Mouse (Mus musculus) midbrain, embryonic 15.5 days (tissue): ENCODE data around the gene Sympk. TPM values are rescaled to one million over a fixed set of nuclear protein-coding genes. Genes with fewer than 3 reads are reported as not detected.

ENCODE experiments used
- ATAC-seq: fragments of 200-750 bp; cut with Nextera tagmentation; replicated peaks from 2 replicates; pipeline ENCODE4 v1.8.0; 2017; ENCODE audit warnings: moderate TSS enrichment
- H3K27ac ChIP-seq: fragments of 300-500 bp; sonication (generic); 2 replicates; pipeline ENCODE4 v1.5.1; 2015; ENCODE audit warnings: mild to moderate bottlenecking, inconsistent platforms
- H3K27me3 ChIP-seq: fragments of 300-500 bp; sonication (generic); replicated peaks from 2 replicates; pipeline ENCODE4 v1.6.1; 2015; ENCODE audit warnings: inconsistent platforms
- H3K36me3 ChIP-seq: fragments of 300-500 bp; sonication (generic); replicated peaks from 2 replicates; pipeline ENCODE4 v1.6.1; 2015; ENCODE audit warnings: inconsistent platforms
- H3K4me1 ChIP-seq: fragments of 300-500 bp; sonication (generic); 2 replicates; pipeline ENCODE4 v1.6.1; 2015; ENCODE audit warnings: inconsistent platforms
- H3K4me2 ChIP-seq: fragments of 300-500 bp; sonication (generic); 2 replicates; pipeline ENCODE4 v1.6.1; 2015; ENCODE audit warnings: inconsistent platforms, mild to moderate bottlenecking, moderate library complexity
- H3K4me3 ChIP-seq: fragments of 300-500 bp; sonication (generic); 2 replicates; pipeline ENCODE4 v1.5.1; 2015; ENCODE audit warnings: mild to moderate bottlenecking, inconsistent platforms
- H3K9ac ChIP-seq: fragments of 300-500 bp; sonication (generic); 2 replicates; pipeline ENCODE4 v1.6.1; 2015; ENCODE audit warnings: mild to moderate bottlenecking, inconsistent platforms
- H3K9me3 ChIP-seq: fragments of 300-500 bp; sonication (generic); 2 replicates; pipeline ENCODE4 v1.6.1; 2016; ENCODE audit warnings: inconsistent platforms
- WGBS: fragments of 180-500 bp; shearing (Covaris S2); methylation state at CpG from one replicate; pipeline ENCODE4 v1.1.7; 2015; ENCODE audit warnings: mixed read lengths; 5-methylcytosine and 5-hydroxymethylcytosine counted together
- polyA plus RNA-seq: library from polyadenylated mRNA; unstranded; fragments of >200 nt; fragmentation: Nextera tagmentation; extraction: Ambion mirVana; gene quantifications from 2 replicates; pipeline ENCODE4 v1.2.1, GENCODE M21; 2015

The Sympk gene
- polyA plus RNA-seq, 1 experiment from 2014 or later = 32.7 TPM

DNA sequence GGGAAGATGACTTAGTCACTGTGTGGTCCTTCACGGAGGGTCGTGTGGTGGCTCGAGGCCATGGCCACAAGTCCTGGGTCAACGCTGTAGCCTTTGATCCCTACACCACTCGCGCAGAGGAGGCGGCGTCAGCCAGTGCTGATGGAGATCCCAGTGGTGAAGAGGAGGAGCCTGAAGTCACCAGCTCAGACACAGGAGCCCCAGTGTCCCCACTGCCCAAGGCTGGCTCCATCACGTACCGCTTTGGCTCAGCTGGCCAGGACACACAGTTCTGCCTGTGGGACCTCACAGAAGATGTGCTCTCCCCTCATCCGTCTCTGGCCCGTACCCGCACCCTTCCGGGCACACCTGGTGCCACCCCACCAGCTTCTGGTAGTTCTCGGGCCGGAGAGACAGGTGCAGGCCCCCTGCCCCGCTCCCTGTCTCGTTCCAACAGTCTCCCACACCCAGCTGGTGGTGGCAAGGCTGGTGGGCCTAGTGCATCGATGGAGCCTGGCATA lies 56.3 kb downstream of the Sympk start:
- WGBS = 91% methylated on average over 19 of the region's 19 CpGs
- Histone ChIP-seq H3K9me3 (no peaks in the 10 kb centered on the region), H3K27ac (no peak overlapping the region), H3K27me3 (peaks cover 3% of the 10 kb centered on the region; the same call in 1 of the 2 replicates), H3K4me1 (peaks cover 32% of the 10 kb centered on the region), H3K4me2 (no peak overlapping the region), H3K9ac (no peak overlapping the region), H3K4me3 (no peak overlapping the region), H3K36me3 (peaks cover 41% of the 10 kb centered on the region)
- no peak for ATAC-seq

DNA sequence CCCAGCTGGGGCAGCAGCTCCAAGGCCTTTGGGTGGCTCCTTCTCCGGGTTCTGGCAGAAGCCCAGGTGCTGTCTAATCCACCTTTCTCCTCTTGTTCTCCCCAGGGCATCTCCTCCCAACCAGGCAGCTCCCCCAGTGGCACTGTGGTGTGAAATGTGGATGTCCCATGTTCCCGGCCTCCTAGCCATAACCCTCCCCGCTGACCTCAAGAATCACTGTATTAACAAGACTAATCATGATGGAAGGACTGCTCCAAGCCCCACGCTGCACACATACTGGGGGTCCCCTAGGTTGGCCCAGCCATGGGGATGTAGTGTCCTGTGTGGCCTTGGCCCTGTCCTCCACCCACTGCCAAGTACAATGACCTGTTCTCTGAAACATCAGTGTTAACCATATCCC lies 58.0 kb downstream of the Sympk start:
- Histone ChIP-seq H3K36me3 (peaks cover 41% of the 10 kb centered on the region), H3K27me3 (peaks cover 3% of the 10 kb centered on the region; the same call in 1 of the 2 replicates), H3K9me3 (no peaks in the 10 kb centered on the region), H3K9ac (no peak overlapping the region), H3K4me2 (no peak overlapping the region), H3K27ac (no peak overlapping the region), H3K4me3 (no peak overlapping the region), H3K4me1 (peaks cover 30% of the 10 kb centered on the region)
- 87% methylated on average over 4 of the region's 4 CpGs for WGBS
- ATAC-seq = no peak

DNA sequence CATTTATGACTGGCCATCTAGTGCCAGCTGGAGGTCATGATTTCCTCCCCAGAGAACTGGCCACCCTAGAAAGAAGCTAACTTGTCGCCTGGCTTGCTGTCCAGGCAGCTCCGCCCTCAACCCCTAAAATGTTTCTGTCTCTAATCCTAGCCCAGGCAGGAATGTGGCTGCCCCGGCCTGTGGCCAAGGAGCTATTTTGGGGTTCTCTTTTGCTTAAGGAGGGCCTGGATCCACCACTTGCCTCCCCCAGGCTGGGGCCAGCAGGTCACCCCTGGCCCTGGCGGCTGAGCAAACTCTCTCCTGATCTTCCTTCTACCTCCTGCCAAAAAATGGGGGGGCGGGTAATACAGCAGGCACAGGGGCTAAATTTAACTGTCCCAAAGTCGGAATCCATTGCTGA lies 58.9 kb downstream of the Sympk start:
- no peak overlapping the region for H3K4me2 ChIP-seq
- H3K9me3 ChIP-seq = no peaks in the 10 kb centered on the region
- WGBS = 70% methylated on average over 6 of the region's 6 CpGs
- peaks cover 43% of the 10 kb centered on the region for H3K36me3 ChIP-seq
- ATAC-seq = no peak
- H3K4me3 ChIP-seq = no peak overlapping the region
- H3K27me3 ChIP-seq = peaks cover 3% of the 10 kb centered on the region; the same call in 1 of the 2 replicates
- peaks cover 21% of the 10 kb centered on the region; the same call in 1 of the 2 replicates for H3K4me1 ChIP-seq
- no peak overlapping the region for H3K27ac ChIP-seq
- no peak overlapping the region for H3K9ac ChIP-seq

DNA sequence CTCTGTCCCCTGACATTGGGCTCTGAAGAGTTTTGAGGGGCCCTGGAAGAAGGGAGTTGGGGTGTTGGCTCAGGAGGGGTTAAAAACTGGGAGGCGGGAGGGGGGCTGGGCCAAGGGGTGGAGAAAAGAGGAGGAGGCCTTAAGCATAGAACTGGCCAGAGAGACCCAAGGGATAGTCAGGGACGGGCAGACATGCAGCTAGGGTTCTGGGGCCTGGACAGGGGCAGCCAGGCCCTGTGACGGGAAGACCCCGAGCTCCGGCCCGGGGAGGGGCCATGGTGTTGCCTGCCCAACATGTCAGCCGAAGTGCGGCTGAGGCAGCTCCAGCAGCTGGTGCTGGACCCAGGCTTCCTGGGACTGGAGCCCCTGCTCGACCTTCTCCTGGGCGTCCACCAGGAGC lies 59.5 kb downstream of the Sympk start, which contains the start of gene Dmpk:
Dmpk (plus strand) TSS at position 149 of the 400 bp plus-strand sequence.
- H3K4me2 ChIP-seq = no peak within 1 kb of the TSS
- peaks cover 19% of the 10 kb centered on the region; the same call in 1 of the 2 replicates for H3K4me1 ChIP-seq
- ATAC-seq = 0 out of 2 replicates have a peak, but pooled peaks have one; percentile 13
- no peaks in the 10 kb centered on the region for H3K9me3 ChIP-seq
- H3K36me3 ChIP-seq = peaks cover 39% of the 10 kb centered on the region
- H3K27ac ChIP-seq = no peak within 1 kb of the TSS
- no peak within 1 kb of the TSS for H3K4me3 ChIP-seq
- 50% methylated on average over 10 of the region's 10 CpGs for WGBS
- peaks cover 3% of the 10 kb centered on the region; the same call in 1 of the 2 replicates for H3K27me3 ChIP-seq
- no peak within 1 kb of the TSS for H3K9ac ChIP-seq

DNA sequence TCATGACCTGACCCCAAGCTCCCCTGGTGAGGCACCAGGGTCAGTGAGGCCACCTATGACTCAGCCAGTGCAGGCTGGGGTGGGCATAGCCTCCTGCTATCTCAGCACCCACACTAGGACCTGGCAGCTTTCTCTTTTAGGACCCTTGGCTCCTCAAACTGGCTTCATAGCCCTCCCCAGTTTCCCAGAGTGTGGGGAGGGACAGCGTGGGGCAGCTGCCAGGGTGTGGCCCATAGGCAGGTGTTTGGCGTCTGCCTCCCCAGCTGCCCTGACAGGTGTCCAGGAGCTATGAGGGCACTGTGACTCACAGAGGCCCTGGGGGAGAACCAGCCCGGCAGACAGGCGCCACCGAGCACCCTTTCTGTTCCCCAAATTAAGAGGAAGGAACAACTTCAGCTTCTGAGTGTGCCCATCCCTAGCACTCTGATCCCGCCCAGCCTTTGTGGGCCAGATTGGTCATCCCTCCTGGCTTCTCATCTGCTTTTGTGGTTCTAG lies 60.1 kb downstream of the Sympk start:
- Histone ChIP-seq H3K36me3 (peaks cover 33% of the 10 kb centered on the region), H3K27ac (no peak overlapping the region), H3K9me3 (no peaks in the 10 kb centered on the region), H3K27me3 (peaks cover 3% of the 10 kb centered on the region; the same call in 1 of the 2 replicates), H3K4me2 (no peak overlapping the region), H3K9ac (no peak overlapping the region), H3K4me1 (peaks cover 19% of the 10 kb centered on the region; the same call in 1 of the 2 replicates), H3K4me3 (no peak overlapping the region)
- WGBS = 82% methylated on average over 6 of the region's 6 CpGs
- ATAC-seq = no peak

DNA sequence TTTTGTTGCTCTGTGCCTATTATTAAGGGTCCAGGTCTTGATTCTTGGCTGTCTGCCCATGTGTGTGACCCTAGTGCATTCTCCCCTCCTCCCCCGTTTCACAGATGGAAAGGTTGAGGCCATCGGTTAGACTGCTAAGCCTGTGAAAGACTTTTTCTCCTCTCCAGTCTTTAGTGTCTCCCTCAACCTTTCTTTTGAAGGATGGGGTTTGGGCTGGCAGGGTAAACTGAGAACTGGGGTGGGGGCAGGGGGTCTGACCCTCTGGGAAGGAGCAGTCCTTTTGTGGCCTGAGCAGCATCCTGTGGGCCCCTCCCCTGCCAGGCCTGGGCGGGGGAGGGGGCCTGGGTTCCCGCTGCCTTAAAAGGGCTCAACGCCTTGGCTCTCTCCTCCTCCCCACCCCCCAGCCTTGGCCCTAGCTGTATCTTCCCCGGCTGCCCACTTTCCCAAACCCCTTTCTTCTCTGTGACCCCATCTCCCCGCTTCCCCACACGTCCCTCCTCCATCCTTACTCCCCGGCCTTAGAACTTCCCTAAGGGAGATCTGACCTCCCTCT lies 60.8 kb downstream of the Sympk start:
- ATAC-seq = no peak
- WGBS = 28% methylated on average over 9 of the region's 9 CpGs
- H3K9ac ChIP-seq = no peak overlapping the region

DNA sequence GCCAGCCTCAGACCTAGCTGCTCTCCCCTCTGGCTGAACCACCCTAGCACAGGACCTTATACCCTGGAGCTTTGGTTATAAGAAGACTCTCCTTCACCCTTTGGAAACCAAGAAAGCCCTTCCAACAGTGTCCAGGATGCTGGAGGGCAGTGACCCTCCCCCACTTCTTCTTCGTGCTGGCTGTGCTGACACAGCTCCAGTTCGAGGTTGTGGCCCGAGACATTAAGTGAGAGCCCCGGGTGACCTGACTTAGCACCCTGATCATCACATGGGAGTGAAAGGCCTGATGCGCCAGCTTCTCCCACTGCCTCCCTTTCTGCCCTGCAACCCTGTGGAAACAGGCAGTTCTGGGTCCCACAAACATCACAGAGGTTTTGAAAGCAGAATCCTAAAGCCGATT lies 61.3 kb downstream of the Sympk start:
- no peak overlapping the region for H3K27ac ChIP-seq
- peaks cover 28% of the 10 kb centered on the region for H3K36me3 ChIP-seq
- no peak overlapping the region for H3K4me2 ChIP-seq
- H3K27me3 ChIP-seq = peaks cover 3% of the 10 kb centered on the region; the same call in 1 of the 2 replicates
- ATAC-seq = no peak
- 14% methylated on average over 6 of the region's 6 CpGs for WGBS
- no peak overlapping the region for H3K4me3 ChIP-seq
- peaks cover 19% of the 10 kb centered on the region; the same call in 1 of the 2 replicates for H3K4me1 ChIP-seq
- no peaks in the 10 kb centered on the region for H3K9me3 ChIP-seq
- no peak overlapping the region for H3K9ac ChIP-seq

More for the DNA sequence above, 60.8 kb downstream of the Sympk start:
- Histone ChIP-seq H3K36me3 (peaks cover 31% of the 10 kb centered on the region), H3K4me2 (no peak overlapping the region), H3K27ac (no peak overlapping the region), H3K27me3 (peaks cover 3% of the 10 kb centered on the region; the same call in 1 of the 2 replicates), H3K4me1 (peaks cover 19% of the 10 kb centered on the region; the same call in 1 of the 2 replicates), H3K4me3 (no peak overlapping the region), H3K9me3 (no peaks in the 10 kb centered on the region)

DNA sequence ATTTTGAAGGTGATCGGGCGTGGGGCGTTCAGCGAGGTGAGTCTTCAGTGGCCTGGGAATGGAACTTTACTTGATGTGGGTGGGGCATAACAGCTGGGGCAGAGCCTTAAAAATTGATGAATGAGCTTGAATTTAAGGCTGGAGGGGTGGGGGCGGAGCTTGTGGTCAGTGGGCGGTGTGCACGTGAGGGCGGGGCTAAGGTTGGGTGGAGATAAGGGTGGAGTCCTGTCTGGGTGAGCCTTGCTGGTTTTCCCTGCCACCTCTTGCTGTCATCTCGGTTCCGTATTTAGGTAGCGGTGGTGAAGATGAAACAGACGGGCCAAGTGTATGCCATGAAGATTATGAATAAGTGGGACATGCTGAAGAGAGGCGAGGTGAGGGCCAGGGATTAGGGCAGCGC lies 61.9 kb downstream of the Sympk start:
- WGBS = 18% methylated on average over 14 of the region's 14 CpGs
- no peak overlapping the region for H3K4me3 ChIP-seq
- H3K4me1 ChIP-seq = peaks cover 19% of the 10 kb centered on the region; the same call in 1 of the 2 replicates
- peaks cover 23% of the 10 kb centered on the region for H3K36me3 ChIP-seq
- no peak overlapping the region for H3K27ac ChIP-seq
- H3K4me2 ChIP-seq = no peak overlapping the region
- no peak for ATAC-seq
- H3K9ac ChIP-seq = no peak overlapping the region
- no peaks in the 10 kb centered on the region for H3K9me3 ChIP-seq
- peaks cover 8% of the 10 kb centered on the region; the same call in 1 of the 2 replicates for H3K27me3 ChIP-seq

DNA sequence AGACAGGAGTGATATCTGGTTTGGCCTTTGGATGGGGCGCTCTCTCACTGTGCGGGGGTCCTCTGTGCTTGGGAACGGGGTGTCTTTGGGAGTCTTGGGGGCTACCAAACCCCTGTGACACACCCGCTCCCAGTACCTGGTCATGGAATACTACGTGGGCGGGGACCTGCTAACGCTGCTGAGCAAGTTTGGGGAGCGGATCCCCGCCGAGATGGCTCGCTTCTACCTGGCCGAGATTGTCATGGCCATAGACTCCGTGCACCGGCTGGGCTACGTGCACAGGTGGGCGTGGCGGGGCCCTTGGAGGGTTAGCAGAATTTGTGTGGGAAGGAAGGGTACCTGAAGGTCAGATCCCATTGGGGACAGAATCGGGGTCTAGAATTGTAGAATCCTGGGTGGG lies 62.6 kb downstream of the Sympk start:
- Histone ChIP-seq H3K36me3 (peaks cover 20% of the 10 kb centered on the region), H3K4me3 (no peak overlapping the region), H3K27me3 (peaks cover 15% of the 10 kb centered on the region; the same call in 1 of the 2 replicates), H3K4me2 (no peak overlapping the region), H3K9me3 (no peaks in the 10 kb centered on the region), H3K9ac (no peak overlapping the region), H3K4me1 (peaks cover 19% of the 10 kb centered on the region; the same call in 1 of the 2 replicates), H3K27ac (no peak overlapping the region)
- ATAC-seq = no peak
- WGBS = 62% methylated on average over 18 of the region's 18 CpGs

DNA sequence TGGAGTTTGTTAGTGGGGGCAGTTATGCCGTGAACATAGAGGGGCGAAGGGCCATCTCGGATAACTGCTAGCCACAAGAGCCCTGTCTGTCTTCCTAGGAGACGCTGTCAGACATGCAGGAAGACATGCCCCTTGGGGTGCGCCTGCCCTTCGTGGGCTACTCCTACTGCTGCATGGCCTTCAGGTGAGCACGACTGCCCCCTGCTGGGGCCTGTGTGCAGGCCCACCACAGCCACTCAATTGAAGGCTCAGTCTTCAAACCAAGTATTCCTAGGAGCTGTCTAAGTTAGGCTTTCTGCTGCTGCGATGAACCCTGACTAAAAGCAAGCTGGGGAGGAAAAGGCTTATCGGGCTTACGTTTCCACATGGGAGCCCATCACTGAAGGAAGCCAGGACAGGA lies 64.6 kb downstream of the Sympk start:
- H3K9ac ChIP-seq = no peak overlapping the region
- ATAC-seq = no peak
- H3K27me3 ChIP-seq = peaks cover 20% of the 10 kb centered on the region; the same call in 1 of the 2 replicates
- H3K4me3 ChIP-seq = no peak overlapping the region
- no peak overlapping the region for H3K27ac ChIP-seq
- 39% methylated on average over 10 of the region's 10 CpGs for WGBS
- no peak overlapping the region for H3K4me2 ChIP-seq
- peaks cover 7% of the 10 kb centered on the region for H3K36me3 ChIP-seq
- peaks cover 29% of the 10 kb centered on the region for H3K4me1 ChIP-seq
- H3K9me3 ChIP-seq = no peaks in the 10 kb centered on the region

DNA sequence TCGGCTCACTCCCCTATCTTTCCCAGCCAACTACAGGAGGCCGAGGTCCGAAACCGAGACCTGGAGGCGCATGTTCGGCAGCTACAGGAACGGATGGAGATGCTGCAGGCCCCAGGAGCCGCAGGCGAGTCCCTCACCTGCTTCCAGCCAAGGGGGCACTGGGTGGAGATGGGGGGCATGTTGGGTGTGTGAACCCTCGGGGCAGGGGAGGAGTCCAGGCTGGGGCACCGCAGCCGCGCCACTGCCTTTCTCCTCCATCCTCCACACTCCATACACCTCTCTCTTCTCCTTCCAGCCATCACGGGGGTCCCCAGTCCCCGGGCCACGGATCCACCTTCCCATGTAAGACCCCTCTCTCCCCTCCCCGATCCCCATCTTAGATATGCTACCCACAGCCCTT lies 67.7 kb downstream of the Sympk start:
- H3K27ac ChIP-seq = no peak overlapping the region
- H3K4me2 ChIP-seq = no peak overlapping the region
- H3K27me3 ChIP-seq = peaks cover 27% of the 10 kb centered on the region
- H3K9me3 ChIP-seq = no peaks in the 10 kb centered on the region
- H3K4me3 ChIP-seq = no peak overlapping the region
- peaks cover 7% of the 10 kb centered on the region for H3K36me3 ChIP-seq
- no peak for ATAC-seq
- no peak overlapping the region for H3K9ac ChIP-seq
- 33% methylated on average over 16 of the region's 17 CpGs for WGBS
- peaks cover 46% of the 10 kb centered on the region for H3K4me1 ChIP-seq

DNA sequence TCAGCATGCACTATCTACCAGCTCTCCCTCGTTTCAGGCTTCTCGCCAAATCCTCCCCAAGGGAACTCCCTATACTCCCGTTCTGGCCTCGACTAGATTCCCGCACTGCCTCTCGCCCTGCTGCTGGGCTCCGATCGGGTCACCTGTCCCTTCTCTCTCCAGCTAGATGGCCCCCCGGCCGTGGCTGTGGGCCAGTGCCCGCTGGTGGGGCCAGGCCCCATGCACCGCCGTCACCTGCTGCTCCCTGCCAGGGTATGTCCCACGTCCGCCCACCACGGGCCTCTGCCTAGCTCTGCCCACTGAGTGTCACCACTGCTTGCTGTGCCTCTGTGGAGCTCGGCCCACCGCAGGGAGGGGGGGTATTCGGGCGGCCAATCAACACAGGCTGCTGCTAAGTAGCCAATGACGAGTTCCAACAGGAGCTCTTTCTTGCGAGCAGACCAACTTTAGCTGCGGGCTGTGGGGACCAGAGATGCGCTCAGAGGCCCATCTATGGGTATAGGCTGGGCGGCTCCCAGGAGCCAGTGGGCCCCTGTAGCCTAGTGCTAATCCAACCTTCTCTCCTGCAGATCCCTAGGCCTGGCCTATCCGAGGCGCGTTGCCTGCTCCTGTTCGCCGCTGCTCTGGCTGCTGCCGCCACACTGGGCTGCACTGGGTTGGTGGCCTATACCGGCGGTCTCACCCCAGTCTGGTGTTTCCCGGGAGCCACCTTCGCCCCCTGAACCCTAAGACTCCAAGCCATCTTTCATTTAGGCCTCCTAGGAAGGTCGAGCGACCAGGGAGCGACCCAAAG lies 68.4 kb downstream of the Sympk start:
- Histone ChIP-seq H3K36me3 (peaks cover 7% of the 10 kb centered on the region), H3K4me3 (0 out of 2 replicates have a peak overlapping the region, but pooled peaks have one; percentile 49), H3K4me2 (peak overlapping the region; percentile 96), H3K9ac (no peak overlapping the region), H3K4me1 (peaks cover 46% of the 10 kb centered on the region), H3K27me3 (peaks cover 27% of the 10 kb centered on the region), H3K9me3 (no peaks in the 10 kb centered on the region), H3K27ac (0 out of 2 replicates have a peak overlapping the region, but pooled peaks have one; percentile 18)
- 7% methylated on average over 38 of the region's 38 CpGs for WGBS
- ATAC-seq = peak; percentile 45
